Mouse (Mus musculus) lung, postnatal 25 days (tissue): ENCODE results near the gene Tmem37.

Experiments
- DNase-seq: peaks from one replicate; pipeline ENCODE4 v3.0.0; 2022; ENCODE audit warnings: low spot score

The Tmem37 gene

DNA sequence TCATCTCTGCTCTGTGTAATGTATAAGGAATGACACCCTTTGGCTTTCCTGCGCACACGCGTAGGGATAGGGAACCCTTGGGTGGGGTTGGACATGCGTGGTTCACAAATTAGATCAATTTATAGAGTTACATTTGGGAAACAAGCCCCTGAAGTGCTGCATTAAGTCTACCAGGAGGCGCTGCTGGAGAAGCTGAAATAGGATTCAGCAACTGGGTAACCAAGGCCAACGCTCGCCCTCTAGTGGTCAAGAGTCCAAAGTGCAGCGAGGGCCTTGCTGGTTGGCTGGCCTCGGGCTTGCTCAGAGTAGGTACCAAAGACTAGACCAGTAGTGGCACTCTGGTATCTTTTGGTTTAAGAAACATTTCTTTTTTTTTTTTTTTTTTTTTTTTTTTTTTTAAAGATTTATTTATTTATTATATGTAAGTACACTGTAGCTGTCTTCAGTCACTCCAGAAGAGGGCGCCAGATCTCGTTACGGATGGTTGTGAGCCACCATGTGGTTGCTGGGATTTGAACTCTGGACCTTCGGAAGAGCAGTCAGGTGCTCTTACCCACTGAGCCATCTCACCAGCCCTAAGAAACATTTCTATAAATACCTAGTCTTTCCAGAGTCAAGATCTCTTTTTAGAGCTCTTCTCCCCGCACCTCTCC, 19.7 kb upstream of the Tmem37 start:
- peak; percentile 91 for DNase-seq

DNA sequence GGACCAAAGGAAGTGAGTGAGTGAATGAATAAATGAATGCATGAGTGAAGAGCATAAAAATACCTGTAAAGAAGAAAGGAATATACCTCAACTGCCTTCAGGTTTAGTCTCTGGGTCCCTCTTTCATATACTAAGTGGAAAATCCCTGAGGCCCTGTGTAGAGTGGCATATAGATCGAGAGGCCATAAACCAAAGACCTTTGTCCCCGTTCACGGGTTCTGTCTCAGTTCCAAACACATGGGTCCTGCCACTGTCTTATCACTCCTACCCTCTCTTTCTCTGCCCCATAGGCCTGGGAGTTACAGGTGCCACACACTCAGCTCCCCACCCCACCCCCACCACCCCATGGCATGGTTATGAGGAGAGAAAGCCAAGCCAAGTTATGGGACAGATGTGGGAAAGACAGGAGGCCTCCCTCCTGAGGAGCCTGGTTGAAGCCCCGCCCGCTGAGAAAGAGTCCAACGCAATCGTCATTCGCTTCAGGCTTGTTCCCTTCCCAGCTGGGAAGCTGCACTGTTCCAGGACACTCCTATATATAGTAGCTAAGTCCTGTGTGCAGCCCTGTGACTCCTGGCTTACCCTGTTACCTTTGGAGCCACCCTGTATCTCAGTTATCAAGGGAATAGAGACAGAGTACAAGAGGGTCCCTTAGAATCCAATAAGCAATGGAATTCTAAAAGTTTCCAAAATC, 17.2 kb upstream of the Tmem37 start:
- no peak for DNase-seq

DNA sequence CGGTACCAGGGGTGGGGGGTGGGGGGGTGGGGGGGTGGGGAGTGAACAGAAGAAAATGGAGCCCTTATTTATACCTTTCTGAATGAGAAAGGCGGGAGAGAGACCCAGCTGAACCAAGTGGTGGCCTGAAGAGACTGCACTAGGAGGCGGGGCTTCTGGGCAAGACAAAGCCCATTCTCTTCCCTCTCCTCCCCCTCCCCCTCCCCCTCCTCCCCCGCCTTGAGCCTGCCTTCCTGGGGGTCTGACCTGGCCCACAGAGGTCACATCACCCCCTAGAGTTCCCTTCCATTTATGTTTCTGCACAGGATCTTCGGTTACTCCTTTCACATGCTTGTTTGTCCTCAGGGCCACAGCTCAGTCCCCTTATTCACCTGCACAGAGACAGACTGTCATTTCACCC, 15.3 kb upstream of the Tmem37 start:
- no peak for DNase-seq

DNA sequence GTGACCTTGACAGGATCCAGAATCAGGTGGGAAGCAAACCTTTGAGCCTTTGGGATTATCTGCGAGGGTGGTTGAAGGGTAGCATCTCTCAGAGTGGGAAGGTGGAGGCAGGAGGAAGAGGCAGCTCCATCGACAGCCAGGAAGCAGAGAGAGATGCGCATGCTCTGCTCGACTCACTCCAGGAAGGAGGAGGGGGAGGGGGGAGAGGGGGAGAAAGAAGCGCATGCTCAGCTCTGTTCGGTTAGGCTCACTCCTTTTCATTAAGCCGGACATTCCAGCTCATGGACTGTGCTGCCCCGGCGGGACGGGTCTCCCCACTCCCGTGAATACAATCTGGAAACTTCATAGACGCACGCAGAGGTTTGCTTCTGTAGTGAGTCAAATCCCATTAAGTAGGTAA, 12.8 kb upstream of the Tmem37 start:
- no peak for DNase-seq

DNA sequence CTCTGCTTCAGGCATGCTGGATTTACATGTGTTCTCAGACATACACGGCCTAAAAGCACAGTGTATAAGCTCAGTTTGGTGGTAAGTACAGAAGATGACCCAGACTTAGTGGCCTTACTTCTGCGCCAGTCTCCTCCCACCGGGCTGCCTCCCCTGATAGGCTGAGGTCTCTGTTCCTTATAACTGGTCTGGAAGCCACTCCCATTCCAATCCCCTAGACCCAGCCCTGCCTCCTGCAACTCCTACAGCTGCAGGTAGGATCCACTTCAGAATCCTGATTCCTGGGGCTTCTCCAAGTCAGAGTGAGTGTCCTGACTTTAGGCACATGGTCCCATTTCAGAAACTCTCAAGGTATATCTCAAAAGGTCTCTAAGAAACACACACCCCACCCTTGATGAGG, 11.8 kb upstream of the Tmem37 start:
- no peak for DNase-seq

DNA sequence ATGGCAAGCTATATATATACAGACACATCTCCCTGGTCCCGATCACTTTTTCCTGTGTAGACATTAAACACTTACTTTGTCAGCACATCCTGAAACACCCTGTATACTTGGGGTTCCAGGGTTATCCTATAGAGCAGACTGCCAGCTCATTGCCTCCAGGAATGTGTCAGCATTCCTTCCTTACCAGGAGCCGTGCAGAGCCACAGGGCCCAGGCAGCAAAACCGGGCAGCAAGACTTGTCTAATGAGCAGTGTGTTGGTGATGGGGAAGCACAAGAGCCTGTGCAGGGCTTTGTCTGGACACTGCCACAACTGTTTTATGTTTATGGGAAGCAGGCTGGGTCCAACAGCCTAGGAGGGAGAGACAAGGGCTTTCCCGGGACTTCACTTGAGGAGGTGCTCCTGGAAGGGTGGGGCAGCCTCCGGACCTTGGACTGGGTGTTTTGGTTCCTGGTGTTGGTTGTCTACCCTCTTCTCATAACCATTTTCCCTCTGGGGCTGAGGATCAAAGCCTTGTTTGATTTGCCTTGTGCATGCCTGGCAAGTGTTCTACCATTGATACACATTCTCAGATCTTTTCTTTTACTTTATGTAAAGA, 10.1 kb upstream of the Tmem37 start:
- DNase-seq = no peak

DNA sequence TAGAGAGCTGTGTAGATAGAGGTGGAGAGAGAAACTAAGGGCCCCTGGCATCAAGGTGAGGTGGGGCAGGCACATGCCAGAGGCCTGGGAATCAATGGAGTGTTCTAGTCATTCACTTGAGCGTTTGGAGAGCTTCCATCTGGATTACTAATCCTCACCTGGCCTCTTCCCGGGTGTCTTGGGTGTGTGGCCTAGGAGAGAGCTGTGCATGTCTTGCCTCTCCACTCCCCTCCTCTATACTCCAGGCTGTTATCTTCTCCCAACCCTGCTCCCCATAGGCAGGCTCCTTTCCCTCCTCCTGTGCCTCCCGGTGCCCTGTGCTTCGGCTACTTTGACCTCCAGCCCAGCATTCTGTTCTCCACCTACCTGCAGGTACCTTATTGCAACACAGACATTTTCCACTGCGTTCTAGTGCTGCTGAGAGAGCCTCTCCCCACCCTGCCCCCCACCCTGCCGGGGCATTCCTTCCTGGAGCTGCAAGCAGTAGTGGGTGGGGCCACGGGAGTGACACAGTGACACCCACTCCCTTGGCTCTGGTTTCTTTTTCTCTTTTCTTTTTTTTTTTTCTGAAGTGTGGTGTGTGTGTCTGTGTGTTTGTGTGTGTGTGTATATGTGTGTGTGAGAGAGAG, 9.2 kb upstream of the Tmem37 start:
- DNase-seq = peak; percentile 76

GRCm38 (mm10) chr1:120080632-120081031, 6.8 kb upstream of the Tmem37 start:
- DNase-seq = no peak

DNA sequence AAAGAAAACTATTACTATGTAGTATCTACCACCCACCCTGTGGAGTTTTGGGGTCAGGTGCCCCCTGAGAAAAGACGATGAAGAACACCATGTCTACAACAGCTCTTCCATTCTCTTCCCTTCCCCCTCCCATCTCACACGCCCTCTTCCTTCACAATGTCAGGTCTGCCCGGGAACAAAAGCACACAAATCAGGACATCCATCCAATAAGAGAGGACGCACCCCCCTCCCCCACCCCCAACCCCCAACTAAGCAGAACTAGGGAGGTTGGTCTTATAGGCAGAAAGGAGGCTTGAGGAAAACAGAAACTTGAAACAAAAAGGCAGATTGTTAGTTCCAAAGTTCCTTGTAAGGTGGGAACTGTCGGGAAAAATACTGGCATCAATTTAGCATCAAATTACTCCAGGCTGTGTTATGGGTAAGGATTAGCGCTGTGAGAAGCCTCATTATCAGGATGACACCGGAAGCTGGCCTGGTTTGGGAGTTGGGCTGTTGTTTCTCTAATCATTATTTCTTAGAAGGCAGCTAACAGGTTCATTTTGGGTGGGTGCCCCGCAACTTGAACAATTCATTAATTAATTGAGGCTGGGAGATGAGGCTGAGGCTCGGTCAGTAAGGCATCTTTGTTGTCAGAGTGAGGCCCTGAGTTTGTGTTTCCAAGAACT, 4.0 kb upstream of the Tmem37 start:
- no peak for DNase-seq

GRCm38 (mm10) chr1:120075507-120075906, 1.6 kb upstream of the Tmem37 start:
- DNase-seq = no peak

GRCm38 (mm10) chr1:120074931-120075330, 1.1 kb upstream of the Tmem37 start:
- no peak for DNase-seq

- no peak for DNase-seq
These were observed 431 bp upstream of the Tmem37 start for GRCm38 (mm10) chr1:120074307-120074702.

GRCm38 (mm10) chr1:120072900-120073299, 974 bp downstream of the Tmem37 start:
- DNase-seq = peak; percentile 63

DNA sequence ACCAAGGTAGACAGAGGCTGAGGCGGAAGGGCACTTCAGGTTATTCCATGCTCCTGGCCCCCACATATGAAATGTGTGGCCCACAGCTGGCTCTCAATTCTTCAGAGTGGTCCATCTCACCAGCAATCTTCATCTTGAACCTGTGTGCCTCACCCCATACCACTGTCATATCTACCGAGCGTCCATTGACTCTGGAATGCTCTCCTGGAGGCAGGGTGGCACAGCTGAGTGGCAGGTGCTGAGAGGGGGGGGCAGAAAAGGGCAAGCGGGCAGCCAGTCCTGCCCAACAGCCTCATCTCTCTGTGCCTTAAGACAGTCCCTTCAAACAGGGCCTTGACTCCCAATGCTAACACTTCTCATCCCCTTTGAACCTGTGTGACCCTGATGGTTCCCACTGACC, 2.7 kb downstream of the Tmem37 start:
- no peak for DNase-seq

DNA sequence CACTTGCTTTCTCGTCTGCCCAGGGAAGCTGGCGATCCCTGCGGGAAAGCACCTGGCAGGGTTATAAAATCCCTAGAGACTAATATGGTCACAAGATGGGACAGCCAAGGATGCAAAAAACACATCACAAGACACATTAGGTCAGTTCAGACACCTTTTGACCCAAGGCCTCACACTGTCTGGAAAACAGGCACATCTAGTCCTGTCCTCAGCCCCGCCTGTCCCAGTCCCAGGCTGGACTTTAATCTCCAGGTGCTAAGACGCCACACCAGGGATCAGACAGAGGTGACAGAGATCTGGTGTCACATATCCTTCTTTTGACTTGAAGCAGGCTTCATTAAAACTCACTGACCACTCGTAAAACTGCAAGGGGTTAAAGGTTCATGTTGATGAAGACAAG, 3.7 kb downstream of the Tmem37 start:
- DNase-seq = no peak

- DNase-seq = peak; percentile 66
These were observed 4.8 kb downstream of the Tmem37 start for GRCm38 (mm10) chr1:120069120-120069519.

DNA sequence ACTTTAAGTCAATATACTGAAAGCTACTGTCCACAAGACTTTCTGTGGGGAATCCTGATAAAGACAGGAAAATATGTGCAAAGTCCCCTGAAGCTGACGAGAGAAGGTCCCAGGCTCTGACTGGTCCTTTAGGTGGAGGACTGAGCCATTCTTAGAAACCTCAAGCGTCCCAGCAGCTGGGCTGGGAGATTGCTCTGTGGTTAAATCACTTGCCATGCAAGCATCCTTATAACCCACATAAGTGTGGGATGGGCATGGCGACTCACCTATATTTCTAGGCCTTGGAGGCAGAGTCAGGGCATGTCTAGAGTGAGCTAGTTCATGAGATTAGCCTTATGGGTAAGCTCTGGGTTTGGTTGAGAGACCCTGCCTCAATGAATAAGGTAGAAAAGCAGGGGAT, 7.2 kb downstream of the Tmem37 start:
- no peak for DNase-seq

GRCm38 (mm10) chr1:120066159-120066558, 7.7 kb downstream of the Tmem37 start:
- DNase-seq = no peak

GRCm38 (mm10) chr1:120064036-120064682, 9.7 kb downstream of the Tmem37 start:
- no peak for DNase-seq

DNA sequence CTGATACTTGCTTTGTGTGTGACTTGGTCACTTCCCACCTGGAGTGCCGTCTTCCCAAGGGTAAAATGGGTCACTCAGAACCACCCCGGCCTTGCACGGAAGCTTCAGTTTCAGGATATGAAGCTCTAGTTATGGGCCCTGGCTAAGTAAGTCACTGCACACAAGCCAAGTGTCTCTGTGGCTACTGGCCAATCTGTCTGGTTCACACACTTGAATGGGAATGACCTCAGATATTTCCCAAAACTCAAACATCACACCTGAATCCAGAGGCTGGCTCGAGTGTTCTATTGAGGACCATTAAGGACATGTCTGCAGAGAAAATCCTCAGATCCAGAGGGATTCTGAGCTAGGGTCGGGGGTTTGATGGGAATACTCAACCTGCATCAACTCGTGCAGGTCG, 11.6 kb downstream of the Tmem37 start:
- no peak for DNase-seq

DNA sequence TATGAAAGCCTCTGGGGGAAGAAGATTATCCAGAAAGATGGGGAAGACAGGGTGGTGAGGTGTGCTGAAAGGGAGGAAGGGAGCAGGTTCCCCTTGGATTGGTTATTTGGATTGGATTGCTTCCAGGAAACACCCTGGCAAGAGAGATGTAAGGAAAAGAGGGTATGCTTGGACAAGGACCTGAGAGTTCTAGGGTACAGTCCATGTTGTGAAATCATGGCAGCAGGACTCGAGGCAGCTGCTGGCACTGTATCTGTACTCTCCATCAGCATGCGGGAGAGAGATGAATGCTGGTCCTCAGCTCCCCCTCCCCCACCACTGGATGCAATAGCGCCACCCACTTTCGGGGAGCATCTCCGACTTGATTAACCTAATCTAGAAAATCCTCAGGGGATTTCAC, 13.2 kb downstream of the Tmem37 start:
- no peak for DNase-seq
